Mouse (Mus musculus) Patski (cell line): ENCODE measurements around the gene Mrpl48. TPM values are rescaled to one million over a fixed set of nuclear protein-coding genes. Genes with fewer than 3 reads are reported as not detected.

Experiments used
- ATAC-seq: fragments of 100-300 bp; one replicate; pipeline ENCODE4 v1.8.0; 2021
- CTCF ChIA-PET: fragments of 350-600 bp; sonication (Branson Sonifier 250); formaldehyde crosslinking; loops from one replicate; lab custom pipeline; 2022; ENCODE audit warnings: inconsistent platforms; lab: Charles Lee
- POLR2A ChIA-PET: fragments of 350-600 bp; sonication (Branson Sonifier 250); formaldehyde crosslinking; loops from one replicate; lab custom pipeline; 2022; ENCODE audit warnings: antibody characterized with exemption, inconsistent platforms; lab: Charles Lee
- DNase-seq: peaks from one replicate; pipeline ENCODE4 v3.0.0-alpha.2; 2011; ENCODE audit warnings: low read depth, low spot score
- H3K27me3 ChIP-seq: fragments of 371-371 bp; one replicate; pipeline ENCODE4 v1.5.1; 2021
- CTCF ChIP-seq: fragments of 100-300 bp; IDR thresholded peaks from one replicate; pipeline ENCODE4 v1.5.1; 2021
- in situ Hi-C: fragments of 300-500 bp; cut with MboI; formaldehyde crosslinking; loops from 3 replicates; pipeline ENCODE4 v1.11.1; 2018; ENCODE audit warnings: low pct_unique_long_range_greater_than_20kb, mixed read lengths
- polyA plus RNA-seq: library from polyadenylated mRNA; unstranded; gene quantifications from one replicate; pipeline ENCODE4 v1.2.3, GENCODE M21; 2021

The Mrpl48 gene
- polyA plus RNA-seq, 1 experiment from 2014 or later, result 25.3 TPM

- ChIA-PET CTCF (interaction anchor here (0.8 to 1.7 kb wide), 14 partner anchors 10 to 167 kb away, joined by 3 to 16 read pairs (median 4); no protein-coding TSS in a partner anchor), POLR2A (interaction anchor here (0.6 to 1.2 kb wide), 2 partner anchors 22 to 776 kb away, joined by 3 to 4 read pairs; no protein-coding TSS in a partner anchor)
- TF ChIP-seq CTCF, result no peak
- H3K27me3 ChIP-seq, result peaks cover 3% of the 10 kb centered on the region
- ATAC-seq (no peak), DNase-seq (no peak)
- in situ Hi-C loops, result loop anchor here (10.0 kb wide), 2 partner anchors 115 to 345 kb away; partner anchors contain the start of gene Relt
These were observed 87.9 kb downstream of the Mrpl48 start for GRCm38 (mm10) chr7:100520204-100520603.

DNA sequence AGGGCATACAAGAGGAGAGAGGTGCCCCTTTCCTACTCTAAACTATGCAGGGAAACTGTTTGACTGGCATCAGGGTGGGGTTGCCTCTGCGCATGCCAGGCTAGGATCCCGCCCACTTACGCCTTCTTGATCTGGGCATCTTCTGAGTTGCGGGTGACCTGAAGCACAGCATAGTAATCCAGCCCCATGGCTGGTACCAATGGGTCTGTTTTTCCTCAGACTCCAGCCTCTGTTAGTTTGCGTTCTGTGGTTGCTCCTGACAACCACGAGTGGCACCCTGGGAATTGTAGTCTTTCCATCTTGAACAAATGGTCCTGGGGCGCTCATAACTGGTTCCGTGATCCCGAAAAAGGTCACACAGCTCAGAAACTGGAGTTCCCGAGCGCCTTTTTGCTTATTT, 93.5 kb downstream of the Mrpl48 start, which contains the start of gene Dnajb13:
Gene Dnajb13 (minus strand): TSS at position 388 of the 400 bp plus-strand sequence.
- in situ Hi-C loops, result no loop called here
- ChIA-PET POLR2A (no interaction called here), CTCF (no interaction called here)
- ATAC-seq, result no peak
- peaks cover 7% of the 10 kb centered on the region for H3K27me3 ChIP-seq
- no peak for DNase-seq
- TF ChIP-seq CTCF, result no peak

DNA sequence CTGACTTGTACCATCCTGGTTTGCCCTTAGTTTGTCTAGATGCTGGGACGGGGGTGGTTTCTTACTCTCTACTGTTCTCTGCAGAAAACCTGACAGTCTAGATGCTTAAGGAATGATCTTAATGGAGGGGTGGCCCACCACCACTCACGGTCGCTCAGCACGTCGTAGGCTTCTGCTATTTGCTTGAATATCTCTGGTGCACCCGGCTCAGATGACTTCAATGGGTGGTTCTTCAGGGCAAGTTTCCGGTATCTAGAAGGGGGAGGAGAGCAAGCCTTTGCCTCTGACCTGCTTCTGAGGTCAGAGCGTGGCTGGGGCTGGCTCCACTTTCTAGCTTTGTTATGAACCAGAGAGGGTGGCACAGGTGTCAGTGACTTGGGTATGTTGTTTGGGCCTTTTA, 96.5 kb downstream of the Mrpl48 start:
- in situ Hi-C loops, result no loop called here
- ChIA-PET POLR2A (no interaction called here), CTCF (interaction anchor here (1.0 kb wide), 1 partner anchor 152 kb away, joined by 3 read pairs; no protein-coding TSS in a partner anchor)
- H3K27me3 ChIP-seq, result peaks cover 4% of the 10 kb centered on the region
- TF ChIP-seq CTCF, result no peak
- DNase-seq, result no peak
- no peak for ATAC-seq

DNA sequence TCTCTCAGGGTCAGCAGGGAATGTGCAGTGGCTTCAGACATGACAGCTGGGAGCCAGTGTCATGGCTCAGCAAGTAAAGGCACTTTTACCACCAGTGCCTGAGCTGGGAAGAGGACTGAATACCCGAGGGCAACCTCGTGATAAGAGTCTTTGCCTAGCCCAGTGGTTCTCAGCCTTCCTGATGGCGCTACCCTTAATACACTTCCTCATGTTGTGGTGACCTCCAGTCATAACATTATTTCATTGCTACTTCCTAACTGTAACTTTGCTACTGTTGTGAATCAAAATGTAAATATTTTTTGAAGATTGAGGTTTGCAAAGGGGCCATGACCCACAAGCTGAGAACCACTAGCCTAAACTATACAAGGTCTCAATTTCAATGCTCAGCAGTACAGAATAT, 99.4 kb downstream of the Mrpl48 start:
- no peak for TF ChIP-seq CTCF
- in situ Hi-C loops, result no loop called here
- POLR2A ChIA-PET, result no interaction called here
- DNase-seq (no peak), ATAC-seq (no peak)
- CTCF ChIA-PET, result no interaction called here
- H3K27me3 ChIP-seq, result peaks cover 4% of the 10 kb centered on the region

DNA sequence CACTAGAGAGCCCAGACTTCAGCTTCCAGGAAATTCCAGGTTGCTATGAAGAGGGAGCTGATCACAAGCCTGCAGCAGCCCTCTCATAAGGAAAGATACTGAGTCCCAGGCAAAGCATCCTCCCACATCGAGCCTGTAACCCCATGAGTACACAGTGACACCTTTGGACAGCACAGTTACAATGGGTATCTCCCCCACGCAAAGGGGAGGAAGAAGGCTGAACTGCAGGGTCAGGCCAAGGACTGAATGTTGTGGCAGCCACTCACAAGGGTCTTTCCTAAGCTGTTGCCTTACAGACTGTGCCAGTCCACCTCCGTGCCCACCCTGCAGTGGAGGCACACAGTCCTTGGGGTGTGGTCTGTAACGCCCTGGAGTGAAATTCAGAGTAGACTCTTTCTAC, 101.6 kb downstream of the Mrpl48 start:
- DNase-seq (no peak), ATAC-seq (no peak)
- in situ Hi-C loops, result no loop called here
- ChIA-PET POLR2A (interaction anchor here (0.7 kb wide), 2 partner anchors 22 to 78 kb away, joined by 3 read pairs; no protein-coding TSS in a partner anchor), CTCF (interaction anchor here (1.0 kb wide), 1 partner anchor 12 kb away, joined by 3 read pairs; no protein-coding TSS in a partner anchor)
- no peak for TF ChIP-seq CTCF
- no peaks in the 10 kb centered on the region for H3K27me3 ChIP-seq

GRCm38 (mm10) chr7:100504740-100505487, 103.2 kb downstream of the Mrpl48 start:
- in situ Hi-C loops, result no loop called here
- H3K27me3 ChIP-seq, result no peaks in the 10 kb centered on the region
- no peak for ATAC-seq
- DNase-seq, result no peak
- POLR2A ChIA-PET, result no interaction called here
- no peak for TF ChIP-seq CTCF
- CTCF ChIA-PET, result no interaction called here

GRCm38 (mm10) chr7:100503076-100503475, 105.0 kb downstream of the Mrpl48 start:
- DNase-seq (no peak), ATAC-seq (no peak)
- in situ Hi-C loops, result no loop called here
- ChIA-PET CTCF (no interaction called here), POLR2A (no interaction called here)
- no peaks in the 10 kb centered on the region for H3K27me3 ChIP-seq
- TF ChIP-seq CTCF, result no peak

DNA sequence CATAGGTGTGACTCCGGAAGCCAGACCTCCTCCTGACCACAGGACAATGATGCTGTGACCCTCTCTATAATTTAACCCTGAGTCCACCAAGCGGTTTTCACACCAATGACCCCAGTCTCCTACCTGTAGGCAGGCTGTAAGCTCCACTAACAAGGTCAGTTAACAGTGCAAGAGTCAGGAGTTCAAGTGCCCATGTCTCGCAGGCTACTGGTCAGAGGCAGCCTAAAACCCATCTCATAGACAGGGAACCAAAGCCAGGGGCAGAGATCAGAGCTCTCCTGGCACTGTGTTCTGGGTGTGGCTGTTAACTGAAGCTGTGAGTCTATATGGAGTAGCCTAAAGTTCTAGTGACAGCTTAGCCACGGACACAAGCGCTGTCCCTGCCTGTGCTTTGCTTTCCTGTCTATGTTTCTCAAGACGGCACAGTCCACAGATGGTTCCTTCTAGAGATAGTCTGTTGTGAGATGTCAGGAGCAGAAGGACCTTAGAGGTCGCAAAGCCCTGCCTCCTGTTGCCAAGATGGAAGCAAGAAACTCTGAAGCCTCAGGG, 105.7 kb downstream of the Mrpl48 start:
- POLR2A ChIA-PET, result no interaction called here

DNA sequence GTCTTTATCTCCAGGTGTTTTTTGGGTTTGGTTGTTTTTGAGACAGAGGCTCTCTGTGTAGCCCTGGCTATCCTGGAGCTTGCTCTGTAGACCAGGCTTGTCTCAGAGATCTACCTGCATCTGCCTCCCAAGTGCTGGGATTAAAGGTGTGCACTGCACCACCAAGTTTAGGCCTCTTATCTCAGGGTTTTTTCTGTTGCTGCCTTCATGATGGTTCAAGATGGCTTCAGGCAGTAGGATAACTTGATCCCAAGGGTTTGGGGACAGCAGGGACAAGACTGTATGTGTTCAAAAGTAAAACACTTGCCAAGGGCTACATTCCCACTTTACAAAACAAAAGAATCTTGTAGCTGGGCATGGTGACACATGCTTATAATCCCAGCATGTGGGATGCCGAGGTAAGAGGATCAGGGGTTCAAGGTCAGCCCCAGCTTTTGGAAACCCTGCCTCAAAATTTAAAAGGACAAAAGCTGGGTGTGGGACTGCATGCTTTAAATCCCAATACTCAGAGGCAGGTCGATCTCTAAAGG, 106.2 kb downstream of the Mrpl48 start:
- no peak for ATAC-seq
- TF ChIP-seq CTCF, result no peak
- POLR2A ChIA-PET, result interaction anchor here (0.5 kb wide), 1 partner anchor 14 kb away, joined by 3 read pairs; no protein-coding TSS in a partner anchor
- in situ Hi-C loops, result no loop called here
- CTCF ChIA-PET, result interaction anchor here (0.9 kb wide), 1 partner anchor 18 kb away, joined by 3 read pairs; no protein-coding TSS in a partner anchor
- no peak for DNase-seq
- no peaks in the 10 kb centered on the region for H3K27me3 ChIP-seq

More for the DNA sequence above, 105.7 kb downstream of the Mrpl48 start:
- CTCF ChIA-PET, result interaction anchor here (0.9 kb wide), 1 partner anchor 17 kb away, joined by 3 read pairs; no protein-coding TSS in a partner anchor
- no peaks in the 10 kb centered on the region for H3K27me3 ChIP-seq
- ATAC-seq, result no peak
- in situ Hi-C loops, result no loop called here
- no peak for DNase-seq
- no peak for TF ChIP-seq CTCF

GRCm38 (mm10) chr7:100501027-100501843, 106.9 kb downstream of the Mrpl48 start:
- ChIA-PET POLR2A (interaction anchor here (0.5 kb wide), 1 partner anchor 14 kb away, joined by 3 read pairs; no protein-coding TSS in a partner anchor), CTCF (no interaction called here)
- no peak for DNase-seq
- no peak for ATAC-seq
- TF ChIP-seq CTCF, result no peak
- no peaks in the 10 kb centered on the region for H3K27me3 ChIP-seq
- in situ Hi-C loops, result no loop called here
